Mouse (Mus musculus): Measurements from ENCODE around the gene Car5a. TPM values are rescaled to one million over a fixed set of nuclear protein-coding genes. Genes with fewer than 3 reads are reported as not detected.

Gene Car5a
- total and polyA plus RNA-seq, 3 experiments: 0.08 TPM; not detected in 2

- H3K36me3 ChIP-seq (ENCODE audit: control insufficient read depth in 1 of 2, insufficient read depth in 2 of 2, low read length in 2 of 2): 0 out of 4 replicates have a peak, but pooled peaks cover 0 to 2% of the 10 kb centered on the region in 2 experiments
- peaks cover 0 to 2% of the 10 kb centered on the region in 2 experiments; a peak in 2 of 4 replicates for H3K27me3 ChIP-seq (ENCODE audit: control insufficient read depth in 1 of 2, insufficient read depth in 2 of 2, low read length in 2 of 2)
- no peak overlapping the region for H3K4me3 ChIP-seq (ENCODE audit: control insufficient read depth in 1 of 2, insufficient read depth in 1 of 2, low read depth in 2 of 2, low read length in 2 of 2)
- no peaks in the 10 kb centered on the region for H3K79me2 ChIP-seq (ENCODE audit: control insufficient read depth, insufficient read depth, low read length, poor library complexity)
- H3K4me1 ChIP-seq (ENCODE audit: control insufficient read depth in 1 of 2, insufficient read depth in 2 of 2, low read length in 2 of 2): peaks cover 5 to 8% of the 10 kb centered on the region in 2 experiments
- no peak for TF ChIP-seq POLR2A (IDR thresholded peaks at IDR 0.05; ENCODE audit: control insufficient read depth in 1 of 2, insufficient read depth in 1 of 2, low read depth in 1 of 2, low read length in 2 of 2, poor library complexity in 1 of 2)
- no peak for TF ChIP-seq GABPA (IDR thresholded peaks at IDR 0.05; ENCODE audit: low read depth, low read length)
- TF ChIP-seq ZMIZ1 (IDR thresholded peaks at IDR 0.05; ENCODE audit: low read depth, low read length): no peak
- no peak for TF ChIP-seq USF1 (IDR thresholded peaks at IDR 0.05; ENCODE audit: low read depth, low read length)
- TF ChIP-seq HCFC1 (IDR thresholded peaks at IDR 0.05; ENCODE audit: low read depth, low read length): no peak
- TF ChIP-seq RAD21 (IDR thresholded peaks at IDR 0.05; ENCODE audit: low read depth, low read length): no peak
- TF ChIP-seq ELF1 (IDR thresholded peaks at IDR 0.05; ENCODE audit: low read depth, low read length): no peak
- TF ChIP-seq NRF1 (IDR thresholded peaks at IDR 0.05; ENCODE audit: insufficient read depth, low read depth, low read length, poor library complexity, severe bottlenecking): no peak
- no peak for TF ChIP-seq MYB (IDR thresholded peaks at IDR 0.05; ENCODE audit: low read depth, low read length)
- no peak for TF ChIP-seq UBTF (IDR thresholded peaks at IDR 0.05; ENCODE audit: borderline replicate concordance, insufficient read depth, low read depth, low read length)
- TF ChIP-seq BHLHE40 (IDR thresholded peaks at IDR 0.05; ENCODE audit: borderline replicate concordance, low read depth, low read length): no peak
- no peak for TF ChIP-seq ZNF384 (IDR thresholded peaks at IDR 0.05; ENCODE audit: low read depth, low read length)
- no peak for TF ChIP-seq ZKSCAN1 (IDR thresholded peaks at IDR 0.05; ENCODE audit: low read depth, low read length)
- TF ChIP-seq ZC3H11A (IDR thresholded peaks at IDR 0.05; ENCODE audit: low read depth, low read length): no peak
- no peak for TF ChIP-seq POLR2AphosphoS5 (IDR thresholded peaks at IDR 0.05; ENCODE audit: borderline replicate concordance, low read depth, low read length)
- TF ChIP-seq RCOR1 (IDR thresholded peaks at IDR 0.05; ENCODE audit: low read depth, low read length): no peak
- H3K27ac ChIP-seq (ENCODE audit: control insufficient read depth, low read depth, low read length): no peak overlapping the region
- H3K9ac ChIP-seq (ENCODE audit: control insufficient read depth, low read depth, low read length, poor library complexity, severe bottlenecking): no peak overlapping the region
- no peak for DNase-seq (ENCODE audit: low read depth, low spot score)
- no peaks in the 10 kb centered on the region for H3K9me3 ChIP-seq (replicated peaks; ENCODE audit: insufficient read depth, low read length)
Measured at GRCm38 (mm10) chr8:121924681-121925080, 20.0 kb downstream of the Car5a start.

GRCm38 (mm10) chr8:121922101-121922500 lies 22.6 kb downstream of the Car5a start:
- Histone ChIP-seq H3K27ac (ENCODE audit: control insufficient read depth, low read depth, low read length) (no peak overlapping the region), H3K4me1 (ENCODE audit: control insufficient read depth in 1 of 2, insufficient read depth in 2 of 2, low read length in 2 of 2) (no peaks in the 10 kb centered on the region), H3K4me3 (ENCODE audit: control insufficient read depth in 1 of 2, insufficient read depth in 1 of 2, low read depth in 2 of 2, low read length in 2 of 2) (no peak overlapping the region), H3K79me2 (ENCODE audit: control insufficient read depth, insufficient read depth, low read length, poor library complexity) (no peaks in the 10 kb centered on the region), H3K9me3 (replicated peaks; ENCODE audit: insufficient read depth, low read length) (no peaks in the 10 kb centered on the region), H3K36me3 (ENCODE audit: control insufficient read depth in 1 of 2, insufficient read depth in 2 of 2, low read length in 2 of 2) (no peaks in the 10 kb centered on the region), H3K27me3 (ENCODE audit: control insufficient read depth in 1 of 2, insufficient read depth in 2 of 2, low read length in 2 of 2) (peaks cover 0 to 2% of the 10 kb centered on the region in 2 experiments; a peak in 2 of 4 replicates), H3K9ac (ENCODE audit: control insufficient read depth, low read depth, low read length, poor library complexity, severe bottlenecking) (no peak overlapping the region)
- DNase-seq (ENCODE audit: low read depth, low spot score): no peak
- TF ChIP-seq TCF12 (IDR thresholded peaks at IDR 0.05; ENCODE audit: low read depth, low read length) (no peak), RCOR1 (IDR thresholded peaks at IDR 0.05; ENCODE audit: low read depth, low read length) (no peak), RAD21 (IDR thresholded peaks at IDR 0.05; ENCODE audit: low read depth, low read length) (no peak), POLR2AphosphoS5 (IDR thresholded peaks at IDR 0.05; ENCODE audit: borderline replicate concordance, low read depth, low read length) (no peak), BHLHE40 (IDR thresholded peaks at IDR 0.05; ENCODE audit: borderline replicate concordance, low read depth, low read length) (no peak), MAX (IDR thresholded peaks at IDR 0.05; ENCODE audit: low read length) (no peak), MYB (IDR thresholded peaks at IDR 0.05; ENCODE audit: low read depth, low read length) (no peak), POLR2A (IDR thresholded peaks at IDR 0.05; ENCODE audit: control insufficient read depth in 1 of 2, insufficient read depth in 1 of 2, low read depth in 1 of 2, low read length in 2 of 2, poor library complexity in 1 of 2) (no peak), ZC3H11A (IDR thresholded peaks at IDR 0.05; ENCODE audit: low read depth, low read length) (no peak), SIN3A (IDR thresholded peaks at IDR 0.05; ENCODE audit: low read length) (no peak), MAZ (IDR thresholded peaks at IDR 0.05; ENCODE audit: low read depth, low read length) (no peak), NRF1 (IDR thresholded peaks at IDR 0.05; ENCODE audit: insufficient read depth, low read depth, low read length, poor library complexity, severe bottlenecking) (no peak), ZMIZ1 (IDR thresholded peaks at IDR 0.05; ENCODE audit: low read depth, low read length) (no peak), TAL1 (IDR thresholded peaks at IDR 0.05; ENCODE audit: low read length) (no peak), GABPA (IDR thresholded peaks at IDR 0.05; ENCODE audit: low read depth, low read length) (no peak), JUND (IDR thresholded peaks at IDR 0.05; ENCODE audit: low read depth, low read length) (no peak), ETS1 (IDR thresholded peaks at IDR 0.05; ENCODE audit: low read depth, low read length) (no peak), NELFE (IDR thresholded peaks at IDR 0.05; ENCODE audit: low read depth, low read length) (no peak), POLR2AphosphoS2 (IDR thresholded peaks at IDR 0.05; ENCODE audit: low read length) (no peak)
